Mouse (Mus musculus) induced T-regulatory cell, adult 2 months (primary cell): Measurements from ENCODE around the gene Wdr93.
A peak's percentile ranks its signal among the peaks of the same experiment; 100 is the strongest.

Source experiments
- DNase-seq: peaks from one replicate; pipeline ENCODE4 v3.0.0-alpha.2; 2012; ENCODE audit warnings: low read depth

The Wdr93 gene

GRCm38 (mm10) chr7:79742659-79743536 lies at the start of gene Wdr93, which contains the start of gene Pex11a:
Gene Wdr93 (plus strand): TSS chr7:79743163.
Gene Pex11a (minus strand): TSS chr7:79743131.
- DNase-seq = peak; percentile 92

DNA sequence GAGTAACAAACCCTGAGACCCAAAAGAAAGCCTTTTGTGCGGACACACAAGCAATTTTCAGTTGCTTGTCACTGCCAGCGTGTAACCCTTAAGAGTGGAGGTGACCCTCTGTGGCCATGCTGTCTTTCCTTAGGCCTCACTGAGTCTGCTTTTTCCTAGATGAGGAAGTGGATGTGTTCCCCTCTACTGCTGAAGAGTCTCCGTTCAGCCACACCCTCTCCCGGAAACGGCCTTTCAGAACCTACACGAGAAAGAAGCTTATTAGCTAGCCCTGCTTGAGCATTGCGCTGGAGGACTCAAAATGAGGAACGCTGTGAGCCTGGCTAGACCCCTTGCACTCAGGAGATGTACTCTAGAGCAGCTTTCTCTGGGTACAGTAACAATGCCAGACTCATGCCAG lies 46.5 kb upstream of the Wdr93 start:
- DNase-seq = no peak

DNA sequence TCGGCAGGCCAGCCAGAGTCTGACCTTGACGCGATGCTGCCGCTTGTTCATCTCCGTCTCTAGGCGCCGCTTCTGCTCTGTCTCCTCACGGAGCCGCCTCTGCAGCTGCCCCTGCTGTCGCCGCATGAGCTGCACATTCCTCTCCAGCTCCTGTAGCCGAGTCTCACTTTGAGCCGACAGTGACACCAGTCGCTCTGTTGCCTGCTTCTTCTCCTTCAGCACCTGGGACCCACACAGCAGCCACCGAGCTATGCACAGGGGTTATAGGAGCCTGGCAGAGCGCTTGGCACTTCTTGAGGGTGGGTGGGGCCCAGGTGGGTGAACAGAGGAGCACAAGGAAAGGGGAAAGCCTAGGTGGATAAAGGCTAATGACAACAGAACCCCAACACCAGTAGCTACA lies 40.2 kb upstream of the Wdr93 start:
- no peak for DNase-seq

- no peak for DNase-seq
Observed at GRCm38 (mm10) chr7:79705210-79705609, 37.8 kb upstream of the Wdr93 start.

- DNase-seq = no peak
Observed at GRCm38 (mm10) chr7:79710130-79710607, 32.8 kb upstream of the Wdr93 start.

DNA sequence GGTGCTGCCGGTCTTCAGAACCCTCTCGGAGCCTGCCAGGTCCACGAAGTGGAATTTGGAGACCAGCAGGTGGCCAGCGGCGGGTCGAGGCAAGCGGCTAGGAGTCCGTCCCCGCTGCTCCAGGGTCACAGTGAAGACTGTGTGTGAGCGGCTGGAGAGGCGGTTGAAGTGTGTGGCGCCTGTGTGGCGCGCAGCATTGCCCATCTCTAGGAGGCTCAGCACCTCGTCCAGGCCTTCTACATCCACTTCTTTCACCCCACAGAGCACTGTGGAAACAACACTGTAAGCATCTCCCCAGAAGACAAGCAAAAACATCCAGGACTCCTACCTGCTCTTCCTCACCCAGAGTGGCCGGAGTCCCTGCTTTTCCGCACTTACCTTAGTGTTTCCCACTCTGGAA lies 32.1 kb upstream of the Wdr93 start:
- no peak for DNase-seq

- DNase-seq = peak; percentile 79
Observed at GRCm38 (mm10) chr7:79715187-79715981, 27.6 kb upstream of the Wdr93 start, which contains the start of gene Kif7. Gene Kif7 (minus strand): TSS chr7:79715720.

DNA sequence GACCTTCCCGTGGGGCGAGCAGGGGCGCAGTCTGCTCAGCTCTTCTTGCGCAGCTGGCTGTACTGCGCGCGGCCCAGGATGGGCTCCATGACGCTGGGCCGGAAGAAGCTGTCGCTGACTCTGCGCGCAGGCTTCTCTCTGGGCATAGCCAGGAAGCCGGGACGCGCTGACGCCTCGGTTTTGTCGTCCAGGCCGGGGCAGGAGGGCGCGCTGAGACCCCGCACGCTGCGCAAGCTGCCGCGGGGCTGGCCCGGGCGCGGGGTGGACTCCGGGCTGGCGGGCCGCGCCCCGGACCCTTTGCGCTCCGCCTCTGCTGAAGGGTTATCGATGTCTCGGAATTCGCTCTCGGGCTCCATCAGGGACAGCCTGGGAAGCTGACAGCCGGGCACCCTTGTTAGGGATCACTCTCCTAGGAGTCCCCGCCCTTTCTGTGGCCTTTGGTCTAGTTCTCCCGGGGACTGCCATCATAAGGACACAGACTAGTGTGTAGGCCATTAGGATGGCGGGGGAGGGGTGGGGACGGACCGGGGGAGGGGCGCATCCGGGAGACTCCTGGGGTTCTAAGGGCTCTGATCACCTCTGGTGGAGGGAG lies 21.5 kb upstream of the Wdr93 start:
- peak; percentile 76 for DNase-seq

DNA sequence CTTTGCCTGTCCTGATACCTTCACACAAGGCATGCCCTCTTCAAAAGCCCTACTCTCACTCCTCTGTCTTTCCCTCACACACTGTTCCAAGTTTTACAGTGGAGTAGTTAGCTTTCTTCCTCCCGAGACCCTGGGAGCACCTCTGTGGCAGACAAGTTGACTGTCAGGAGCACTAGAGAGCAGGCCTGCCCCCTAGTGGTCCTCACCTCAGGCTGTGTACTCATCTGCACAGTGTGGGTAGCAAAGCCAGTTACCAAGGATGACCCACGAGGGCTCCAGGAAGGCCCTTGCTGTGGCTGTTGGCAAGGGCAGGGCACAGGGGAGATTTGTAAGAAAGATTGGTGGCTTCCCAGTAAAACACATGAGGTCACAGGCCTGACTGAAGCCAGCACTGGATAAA lies 15.9 kb upstream of the Wdr93 start:
- DNase-seq = peak; percentile 73

DNA sequence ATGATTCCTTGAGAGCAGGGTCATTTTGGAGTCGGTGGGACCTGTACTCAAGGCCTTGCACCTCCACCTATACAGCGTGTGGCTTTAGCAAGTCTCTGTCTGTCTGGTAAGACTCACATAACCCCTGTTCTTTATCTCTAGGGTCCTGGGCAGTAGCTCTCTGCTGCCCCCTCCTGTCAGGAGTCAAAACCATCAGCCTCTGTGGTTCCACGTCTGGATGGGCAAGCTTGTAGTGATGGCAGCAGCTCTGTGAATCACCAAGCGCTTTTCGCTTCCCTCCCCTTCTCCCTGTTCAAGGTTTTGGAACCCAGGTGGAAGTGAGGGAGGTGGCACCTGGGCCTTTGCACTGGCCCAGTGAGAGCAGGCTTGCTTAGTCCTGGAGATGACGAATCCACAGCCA lies 14.7 kb upstream of the Wdr93 start:
- peak; percentile 87 for DNase-seq

- DNase-seq = peak; percentile 83
Observed at GRCm38 (mm10) chr7:79729169-79729568, 13.8 kb upstream of the Wdr93 start.

GRCm38 (mm10) chr7:79729743-79730370 lies 13.1 kb upstream of the Wdr93 start:
- peak; percentile 53 for DNase-seq

GRCm38 (mm10) chr7:79731438-79731837 lies 11.5 kb upstream of the Wdr93 start:
- DNase-seq = no peak

GRCm38 (mm10) chr7:79732622-79733021 lies 10.3 kb upstream of the Wdr93 start, which contains the start of gene Plin1:
Gene Plin1 (minus strand): TSS chr7:79732903.
- DNase-seq = no peak

DNA sequence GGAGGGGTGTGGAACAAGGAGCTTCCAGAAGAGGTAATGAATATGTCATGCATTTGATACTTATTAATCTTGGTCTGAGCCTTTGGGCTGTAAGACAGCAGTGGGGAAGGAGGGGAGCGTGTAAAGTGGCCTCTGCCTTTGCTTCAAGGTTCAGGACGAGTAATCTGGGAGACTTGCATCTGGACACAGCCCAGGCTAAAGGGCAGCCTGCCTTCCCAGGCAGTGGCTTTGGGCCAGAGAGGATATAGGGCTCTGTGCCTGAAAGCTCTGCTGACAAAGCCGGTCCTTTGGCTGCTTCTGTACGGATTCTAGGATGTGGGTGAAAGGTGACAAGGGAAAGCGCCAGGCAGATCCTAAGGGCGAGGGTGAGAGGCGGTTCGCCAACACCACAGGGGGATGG lies 8.4 kb upstream of the Wdr93 start:
- no peak for DNase-seq

- DNase-seq = no peak
Observed at GRCm38 (mm10) chr7:79736511-79736910, 6.5 kb upstream of the Wdr93 start.

DNA sequence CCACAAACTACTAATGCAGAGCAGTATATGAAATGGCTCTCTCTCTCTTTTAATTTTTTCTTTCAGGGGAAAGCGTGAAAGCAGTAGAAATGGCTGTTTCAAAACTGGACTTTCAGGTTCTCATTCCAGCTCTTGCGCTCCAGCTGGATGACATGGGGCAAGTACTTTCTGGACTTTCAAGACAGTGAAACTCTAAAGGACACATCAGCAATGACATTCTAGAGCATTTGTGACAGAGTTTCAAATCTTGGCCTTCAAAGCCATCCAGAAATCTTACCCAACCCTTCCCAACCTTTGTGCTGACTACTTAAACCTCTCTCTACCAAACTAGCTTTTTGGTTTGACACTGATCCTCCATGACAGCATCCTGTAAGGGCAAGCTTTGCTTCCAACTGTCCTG lies 4.0 kb upstream of the Wdr93 start:
- DNase-seq = no peak

DNA sequence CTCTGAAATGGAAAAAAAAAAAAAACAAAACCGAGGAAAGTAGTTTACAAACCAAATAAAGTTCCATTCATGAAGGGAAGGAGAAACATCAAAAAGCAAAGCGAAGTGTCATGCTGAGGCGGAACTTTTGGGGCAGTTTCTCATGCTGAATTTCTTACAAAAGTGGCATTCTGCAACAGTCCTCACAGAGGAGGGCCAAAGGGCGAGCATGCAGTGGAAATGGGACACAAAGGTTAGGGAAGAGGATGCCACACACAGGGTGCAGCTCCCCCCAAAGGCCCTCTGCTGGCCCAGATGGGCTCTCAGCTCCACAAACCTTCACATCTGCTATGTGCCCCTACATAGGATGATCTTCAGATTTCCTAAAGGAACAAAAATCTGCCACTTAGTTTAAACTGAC lies 2.7 kb upstream of the Wdr93 start:
- DNase-seq = no peak

GRCm38 (mm10) chr7:79742277-79742658 lies 695 bp upstream of the Wdr93 start:
- peak; percentile 20 for DNase-seq

DNA sequence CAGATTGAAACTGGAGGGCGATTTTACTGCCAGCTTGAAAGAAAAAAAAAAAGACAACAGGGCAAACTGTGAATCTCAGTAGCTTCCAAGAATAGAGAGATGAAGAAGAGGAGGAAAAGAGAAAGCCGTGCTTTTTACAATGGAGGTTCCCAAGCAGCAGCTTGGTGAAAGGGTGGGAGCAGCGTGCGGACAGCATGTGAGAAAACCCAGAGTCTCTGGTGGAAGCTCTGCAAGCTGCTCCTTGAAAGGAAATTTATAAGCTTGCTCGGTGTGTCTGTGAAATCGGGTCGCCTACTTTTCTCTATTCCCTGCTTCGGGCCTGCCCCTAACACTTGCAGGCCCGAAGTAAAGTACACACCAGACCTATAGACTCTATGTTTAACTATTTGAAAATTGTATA lies 1.1 kb downstream of the Wdr93 start:
- DNase-seq = no peak

- DNase-seq = no peak
Observed at GRCm38 (mm10) chr7:79744585-79744984, 1.6 kb downstream of the Wdr93 start.

- DNase-seq = no peak
Observed at GRCm38 (mm10) chr7:79747659-79748058, 4.7 kb downstream of the Wdr93 start.
